Mouse (Mus musculus): ENCODE measurements around the gene Smchd1.
"Not testable (repeated sequence)": the region's sequence is repeated elsewhere in the genome, so short reads cannot be mapped to it uniquely, and the experiment has no call there.

DNA sequence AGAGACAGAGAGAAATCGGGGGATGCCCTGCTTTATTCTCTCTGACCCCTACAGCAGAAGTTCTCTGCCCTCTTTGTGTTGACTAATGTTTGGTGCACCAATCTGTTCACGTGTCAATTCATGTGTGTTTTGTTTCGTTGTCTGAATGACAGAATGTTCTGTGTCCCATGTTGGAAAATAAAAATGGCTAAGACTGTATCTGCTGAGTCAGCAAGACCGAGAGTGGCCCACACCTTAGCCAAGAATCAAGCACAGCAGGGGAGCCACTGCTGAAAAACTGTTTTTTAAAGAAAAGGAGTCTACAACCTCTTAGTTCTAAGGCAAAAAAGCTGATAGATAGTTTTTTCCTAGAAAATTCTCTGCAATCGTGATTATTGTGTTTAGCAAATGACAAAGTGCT lies 55.7 kb downstream of the Smchd1 start:
- TF ChIP-seq CTCF (conservative IDR thresholded peaks at IDR 0.05; ENCODE audit: insufficient read depth, insufficient read length, low read depth, low read length); POLR2A (IDR thresholded peaks at IDR 0.05; ENCODE audit: low read depth, low read length): not testable (repeated sequence)

Data from kidney, adult 2 months (tissue).